Mouse (Mus musculus) CH12.LX (cell line): ENCODE results near the gene Msi2.

Experiments
- BHLHE40 ChIP-seq: IDR thresholded peaks from 2 replicates; pipeline ENCODE4 v1.6.1; 2011; ENCODE audit warnings: mild to moderate bottlenecking, low read depth, low read length, improper control_type of control experiment
- CHD1 ChIP-seq: IDR thresholded peaks from 2 replicates; pipeline ENCODE4 v1.6.1; 2012; ENCODE audit warnings: low read depth, low read length, improper control_type of control experiment, inconsistent platforms
- CTCF ChIP-seq, 2 experiments: IDR thresholded peaks in 1 of 2; conservative IDR thresholded peaks in 1 of 2; 2 replicates each; pipeline ENCODE4 v1.5.1; 2011 to 2012; ENCODE audit warnings: low read depth in 2 of 2, low read length in 2 of 2, improper control_type of control experiment in 1 of 2, inconsistent platforms in 1 of 2, mild to moderate bottlenecking in 1 of 2, moderate library complexity in 1 of 2
- GABPA ChIP-seq: IDR thresholded peaks from 2 replicates; pipeline ENCODE4 v1.6.1; 2012; ENCODE audit warnings: low read depth, low read length, improper control_type of control experiment, inconsistent platforms; ENCODE audit not compliant: insufficient replicate concordance
- IRF4 ChIP-seq: IDR thresholded peaks from 2 replicates; pipeline ENCODE4 v1.6.1; 2014; ENCODE audit warnings: low read depth, mild to moderate bottlenecking, inconsistent platforms, low read length, improper control_type of control experiment
- JUND ChIP-seq: conservative IDR thresholded peaks from 2 replicates; pipeline ENCODE4 v1.6.1; 2011; ENCODE audit warnings: low read depth, low read length, improper control_type of control experiment
- MAX ChIP-seq: IDR thresholded peaks from 2 replicates; pipeline ENCODE4 v1.6.1; 2011; ENCODE audit warnings: low read length, improper control_type of control experiment
- MYC ChIP-seq: IDR thresholded peaks from 2 replicates; pipeline ENCODE4 v1.6.1; 2011; ENCODE audit warnings: low read depth, mild to moderate bottlenecking, improper control_type of control experiment, low read length
- POLR2A ChIP-seq: IDR thresholded peaks from 2 replicates; pipeline ENCODE4 v1.6.1; 2011; ENCODE audit warnings: low read depth, mild to moderate bottlenecking, improper control_type of control experiment, low read length
- POLR2AphosphoS2 ChIP-seq: IDR thresholded peaks from 2 replicates; pipeline ENCODE4 v1.6.1; 2011; ENCODE audit warnings: low read depth, low read length, improper control_type of control experiment
- SMC3 ChIP-seq: IDR thresholded peaks from 2 replicates; pipeline ENCODE4 v1.6.1; 2011; ENCODE audit warnings: low read depth, low read length, improper control_type of control experiment
- UBTF ChIP-seq: IDR thresholded peaks from 2 replicates; pipeline ENCODE4 v1.6.1; 2012; ENCODE audit warnings: low read depth, mild to moderate bottlenecking, inconsistent platforms, low read length, improper control_type of control experiment, moderate library complexity
- USF1 ChIP-seq: IDR thresholded peaks from 2 replicates; pipeline ENCODE4 v1.6.1; 2014; ENCODE audit warnings: low read depth, mild to moderate bottlenecking, inconsistent platforms, low read length, improper control_type of control experiment
- ZC3H11A ChIP-seq: IDR thresholded peaks from 2 replicates; pipeline ENCODE4 v1.6.1; 2012; ENCODE audit warnings: low read depth, mild to moderate bottlenecking, inconsistent platforms, low read length, improper control_type of control experiment

- no peak for TF ChIP-seq CHD1
- TF ChIP-seq BHLHE40, result peak; percentile 63; the same call in 1 of the 2 replicates
- TF ChIP-seq POLR2AphosphoS2, result no peak
- 0 out of 2 replicates have a peak, but pooled peaks have one; percentile 20 for TF ChIP-seq POLR2A
- TF ChIP-seq MAX, result peak; percentile 96
- no peak for TF ChIP-seq CTCF (conservative IDR thresholded peaks at IDR 0.05 in 1 of 2, IDR thresholded peaks at IDR 0.05 in 1 of 2; ENCODE audit: low read depth in 2 of 2, low read length in 2 of 2)
- TF ChIP-seq USF1, result peak; percentile 46
- TF ChIP-seq GABPA, result no peak
- TF ChIP-seq IRF4, result no peak
- TF ChIP-seq SMC3, result no peak
- TF ChIP-seq JUND, result no peak
- peak; percentile 96 for TF ChIP-seq MYC
- TF ChIP-seq ZC3H11A, result no peak
- 0 out of 2 replicates have a peak, but pooled peaks have one; percentile 11 for TF ChIP-seq UBTF
Observed at GRCm38 (mm10) chr11:88619468-88620157, 98.7 kb downstream of the Msi2 start.
